Mouse (Mus musculus) urinary bladder, adult 2 months (tissue): ENCODE results near the gene Trdn. TPM values are rescaled to one million over a fixed set of nuclear protein-coding genes. Genes with fewer than 3 reads are reported as not detected.

ENCODE experiments used
- DNase-seq: peaks from one replicate; pipeline ENCODE4 v3.0.0; 2022; ENCODE audit warnings: low spot score
- polyA plus RNA-seq: library from polyadenylated mRNA; depleted of rRNA; stranded (reverse); fragments of >200 nt; gene quantifications from 2 replicates; pipeline ENCODE4 v1.2.3, GENCODE M21; 2012; rRNA removed

The Trdn gene
- polyA plus RNA-seq, 1 experiment, result 10.8 TPM

- no peak for DNase-seq
Measured at GRCm38 (mm10) chr10:33370534-33370933, 290.2 kb downstream of the Trdn start.

- no peak for DNase-seq
Measured at GRCm38 (mm10) chr10:33375474-33376029, 295.2 kb downstream of the Trdn start.

Other genes starting within 250 kb of the Trdn start
- 0.43 and 0.47 TPM in 2 replicates for gene Nkain2, start 190.1 kb upstream of the Trdn start, polyA plus RNA-seq